Mouse (Mus musculus) 3134 (cell line): ENCODE results near the gene Tmem184b.
A peak's percentile ranks its signal among the peaks of the same experiment; 100 is the strongest.

Source experiments
- DNase-seq: peaks from one replicate; pipeline ENCODE4 v3.0.0-alpha.2; 2011; ENCODE audit warnings: low spot score; ENCODE audit not compliant: insufficient read length; ENCODE audit errors: extremely low read depth

Tmem184b gene

GRCm38 (mm10) chr15:79402836-79403762, at the start of gene Tmem184b:
Gene Tmem184b, minus strand, starts transcription at chr15:79403569.
- DNase-seq = peak; percentile 87

DNA sequence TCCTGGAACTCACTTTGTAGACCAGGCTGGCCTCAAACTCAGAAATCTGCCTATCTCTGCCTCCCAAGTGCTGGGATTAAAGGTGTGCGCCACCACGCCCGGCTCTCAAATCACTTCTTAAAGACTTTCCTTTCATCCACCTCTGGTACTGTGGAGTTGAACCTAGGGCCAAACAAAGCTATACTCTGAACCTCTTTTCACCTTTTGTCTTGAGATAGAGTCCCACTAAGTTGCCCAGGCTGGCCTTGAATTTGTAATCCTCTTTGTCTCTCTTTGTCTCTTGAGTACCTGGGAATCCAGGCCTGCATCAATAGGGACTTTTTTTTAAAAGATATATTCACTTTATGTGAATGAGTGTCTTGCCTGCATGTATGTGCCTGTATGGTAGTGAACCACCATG, 44.7 kb upstream of the Tmem184b start:
- no peak for DNase-seq

DNA sequence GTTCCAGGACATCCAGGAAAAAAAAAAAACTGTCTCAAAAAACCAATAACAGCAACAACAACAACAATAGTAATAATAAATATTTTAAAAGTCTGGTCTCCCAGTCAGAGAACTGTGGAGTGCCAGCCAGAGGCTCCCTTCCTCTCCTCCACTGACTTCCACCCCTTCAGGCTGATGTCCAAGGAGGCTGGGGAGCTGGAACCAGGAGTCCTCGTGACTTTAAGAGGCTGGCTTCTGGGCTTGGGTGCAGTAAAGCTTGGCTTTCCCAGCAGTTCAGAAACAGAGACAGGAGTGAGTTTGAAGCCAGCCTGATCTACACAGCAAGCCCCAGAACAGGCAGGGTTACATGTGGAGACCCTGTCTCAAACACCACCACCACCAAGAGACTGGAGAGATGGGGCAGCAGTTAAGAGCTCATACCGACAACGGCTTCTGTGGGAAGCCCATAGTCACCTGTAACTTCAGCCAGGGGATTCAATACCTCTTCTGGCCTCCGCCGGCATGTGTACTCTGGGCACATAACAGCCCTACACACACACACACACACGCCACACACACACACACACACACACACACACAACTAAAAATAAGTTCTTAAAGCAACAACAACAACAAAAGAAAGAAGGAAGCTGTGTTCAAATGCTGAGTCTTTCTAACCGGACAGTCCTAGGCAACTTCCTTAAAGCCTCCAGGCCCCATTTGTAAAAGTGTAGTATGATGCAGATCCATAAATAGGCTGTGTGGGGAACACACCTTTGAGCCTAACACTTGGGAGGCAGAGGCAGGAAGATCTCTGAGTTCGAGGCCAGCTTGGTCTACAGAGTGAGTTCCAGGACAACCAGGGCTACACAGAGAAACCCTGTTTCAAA, 42.7 kb upstream of the Tmem184b start:
- no peak for DNase-seq

GRCm38 (mm10) chr15:79443856-79444410, 40.6 kb upstream of the Tmem184b start:
- DNase-seq = no peak

- no peak for DNase-seq
Observed at GRCm38 (mm10) chr15:79442961-79443518, 39.7 kb upstream of the Tmem184b start.

DNA sequence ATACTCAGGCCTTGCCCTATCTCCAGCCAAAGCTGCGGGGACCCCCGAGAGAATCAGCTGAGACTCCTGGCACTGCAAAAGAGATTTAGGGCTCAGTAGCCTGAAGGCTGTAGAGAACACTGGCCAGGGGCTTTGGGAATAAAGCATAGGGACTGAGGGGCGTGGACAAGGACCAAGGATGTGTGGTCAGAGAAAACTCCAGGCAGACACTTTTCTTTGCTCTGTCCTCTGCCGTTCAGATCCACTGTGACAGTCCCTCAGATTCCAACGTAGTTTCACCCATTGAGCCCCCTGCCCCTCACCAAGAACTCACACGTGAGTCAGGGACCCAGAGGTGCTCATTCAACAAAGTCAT, 38.9 kb upstream of the Tmem184b start:
- no peak for DNase-seq

DNA sequence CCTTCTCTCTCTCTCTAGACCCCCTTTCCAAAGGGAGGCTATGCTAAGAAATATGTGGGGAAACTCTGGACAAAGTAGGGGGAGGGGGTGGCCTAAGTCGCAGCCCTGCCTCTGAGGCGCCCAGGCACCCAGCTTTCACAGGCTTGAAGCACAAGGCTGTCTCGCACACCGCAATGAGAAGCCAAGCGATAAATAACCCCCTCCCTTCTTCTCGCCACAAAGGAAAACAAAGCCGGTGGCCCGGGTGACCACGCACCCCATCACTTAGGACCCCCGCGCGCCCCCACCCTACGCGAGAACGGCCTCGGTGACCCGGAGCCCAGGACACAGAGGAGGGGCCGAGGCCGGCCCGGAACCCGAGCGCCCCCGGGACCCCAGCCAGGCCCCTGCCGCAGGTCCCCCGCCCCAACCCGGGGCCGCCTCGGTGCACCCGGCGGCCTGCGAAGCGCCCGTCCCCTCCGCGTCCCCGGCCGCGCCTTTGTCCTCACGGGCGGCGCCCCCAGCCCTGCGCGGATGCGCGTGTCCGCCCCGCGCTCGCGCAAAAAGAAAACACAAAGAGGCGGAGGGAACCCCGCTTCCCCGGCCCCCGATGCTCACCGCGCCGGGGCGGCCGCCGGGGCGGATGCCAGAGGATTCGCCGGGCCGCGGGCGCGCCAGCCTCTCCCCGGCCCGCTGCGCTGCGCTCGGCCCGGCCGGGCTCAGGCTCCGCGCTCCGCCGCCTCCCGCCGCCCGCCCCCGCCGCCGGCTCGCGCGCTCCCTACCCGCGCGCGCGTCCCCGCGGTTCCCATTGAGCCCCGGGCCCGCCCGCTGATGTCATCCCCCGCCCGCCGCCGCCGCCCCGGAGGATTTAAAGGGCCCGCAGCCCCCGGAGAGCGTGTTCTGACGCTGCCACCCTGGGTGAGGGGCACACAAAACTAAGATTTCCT, 38.2 kb upstream of the Tmem184b start:
- DNase-seq = peak; percentile 63

- no peak for DNase-seq
Observed at GRCm38 (mm10) chr15:79440651-79441330, 37.4 kb upstream of the Tmem184b start.

- DNase-seq = peak; percentile 69
Observed at GRCm38 (mm10) chr15:79440223-79440622, 36.9 kb upstream of the Tmem184b start.

GRCm38 (mm10) chr15:79439386-79439785, 36.0 kb upstream of the Tmem184b start:
- DNase-seq = no peak

- DNase-seq = no peak
Observed at GRCm38 (mm10) chr15:79438816-79439215, 35.4 kb upstream of the Tmem184b start.

GRCm38 (mm10) chr15:79438209-79438810, 34.9 kb upstream of the Tmem184b start:
- DNase-seq = peak; percentile 49

DNA sequence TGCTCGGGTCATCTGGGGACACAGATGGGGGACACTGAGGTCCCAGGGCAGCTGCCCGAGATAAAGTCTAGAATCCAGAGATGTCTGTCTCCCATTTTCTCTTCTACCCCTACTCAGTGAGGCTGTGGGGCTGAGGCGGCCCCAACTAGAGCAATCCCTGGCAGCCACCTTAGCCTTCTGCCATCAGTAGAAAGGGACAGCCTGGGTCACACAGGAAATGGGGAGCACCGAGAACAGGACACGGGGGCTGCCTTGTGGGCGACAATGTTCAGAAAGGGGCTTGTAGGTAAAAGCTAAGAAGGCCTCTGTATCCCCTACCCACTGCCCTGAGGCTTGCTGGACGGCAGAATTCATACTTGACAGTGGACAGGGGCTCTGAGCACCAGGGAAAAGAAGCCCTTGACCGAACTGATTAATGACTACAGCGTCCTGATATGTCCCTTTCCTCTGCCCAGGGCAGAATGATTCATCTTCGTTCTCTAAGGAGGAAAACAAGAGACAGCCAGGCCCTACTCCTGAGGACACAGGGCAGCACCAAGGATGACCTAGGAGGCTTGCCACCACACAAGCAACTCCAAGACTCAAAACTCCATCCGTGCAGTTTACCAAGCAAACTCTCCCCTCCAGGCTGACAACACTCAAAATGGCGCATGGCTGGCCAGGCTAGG, 34.3 kb upstream of the Tmem184b start:
- DNase-seq = no peak

- no peak for DNase-seq
Observed at GRCm38 (mm10) chr15:79436481-79436921, 33.1 kb upstream of the Tmem184b start.

DNA sequence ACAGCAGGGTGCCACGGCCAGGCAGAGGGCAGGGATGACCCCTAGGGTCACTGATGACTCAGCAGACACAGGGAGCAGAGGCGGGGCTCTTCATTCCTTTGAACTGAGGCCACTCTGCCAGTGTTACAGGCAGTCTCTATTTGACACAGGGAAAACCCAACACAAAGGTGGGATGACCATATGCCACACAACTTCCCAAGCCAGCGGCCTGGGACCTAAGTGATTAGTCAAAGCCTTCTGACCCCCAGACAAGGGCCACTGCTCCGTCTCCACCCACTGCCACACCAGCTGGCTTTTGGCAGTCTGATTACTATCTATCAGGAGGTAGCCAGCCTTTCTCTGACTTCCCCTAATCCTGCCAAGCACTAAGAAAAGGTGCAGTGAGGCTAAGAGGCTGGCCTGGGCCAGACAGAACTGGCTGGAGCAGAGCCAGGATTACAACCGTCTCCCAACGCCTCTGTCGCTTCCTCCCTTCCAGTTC, 31.9 kb upstream of the Tmem184b start:
- DNase-seq = peak; percentile 62

DNA sequence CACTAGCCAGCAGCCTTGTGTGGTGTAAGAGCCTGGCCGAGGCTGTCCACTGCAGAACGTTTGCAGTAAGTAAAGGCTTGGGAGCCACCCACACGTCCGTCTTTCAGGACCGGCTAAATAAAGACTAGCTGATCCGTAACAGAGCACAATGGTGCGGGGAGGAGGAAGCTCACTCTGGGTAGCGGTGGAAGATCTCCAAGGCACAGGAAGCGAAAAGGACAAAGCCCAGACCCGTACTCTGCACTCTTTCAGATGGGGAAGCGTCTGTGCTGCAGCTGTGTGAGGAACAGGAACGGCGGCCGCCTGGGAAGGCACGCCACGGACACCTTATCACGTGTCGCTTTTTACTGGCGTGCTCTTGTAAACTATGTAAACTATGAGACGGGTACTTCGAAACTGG, 29.5 kb upstream of the Tmem184b start:
- DNase-seq = no peak

DNA sequence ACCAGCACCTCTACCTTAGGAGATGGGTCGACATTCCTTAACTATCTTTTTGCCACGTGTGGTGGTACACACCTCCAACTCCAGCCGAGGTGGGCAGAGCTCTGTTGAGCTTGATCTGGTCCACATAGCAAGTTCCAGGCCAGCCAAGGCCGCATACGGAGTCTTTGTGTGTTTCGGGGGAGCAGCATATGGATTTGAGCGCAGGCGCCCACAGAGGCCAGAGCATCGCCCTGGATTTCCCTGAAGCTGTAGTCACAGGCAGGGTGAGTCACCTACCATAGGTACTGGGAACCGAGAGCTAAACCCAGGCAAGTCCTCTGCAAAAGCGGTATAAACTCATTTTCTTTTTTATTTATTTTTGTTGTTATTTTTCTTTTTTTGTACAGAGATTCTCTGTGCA, 29.0 kb upstream of the Tmem184b start:
- no peak for DNase-seq

GRCm38 (mm10) chr15:79431925-79432324, 28.6 kb upstream of the Tmem184b start:
- no peak for DNase-seq
